ENCODE assay signal across 14 mouse cellular contexts in genomic region chr11:95500836-95501235, GRCm38 (mm10). TPM values are rescaled to one million over a fixed set of nuclear protein-coding genes. Genes with fewer than 3 reads are reported as not detected.
DNase-seq lines count a peak whose midpoint lies in the region; ATAC-seq and TF ChIP-seq lines count a peak whose summit lies in the region.
"Had no signal": no experiment of that assay in that cellular context is flagged by ENCODE, and none has a peak within 500 bp of the region (broad histone marks: within the 10 kb centered on the region; RNA-seq: fewer than 3 reads in every experiment).

No protein-coding gene starts in this region.

- WGBS in hindbrain, embryonic 15.5 days = 26% methylated on average over 3 of the region's 3 CpGs

- H3K9me3 ChIP-seq in hindbrain, embryonic 15.5 days = no peaks in the 10 kb centered on the region
- H3K9me3 ChIP-seq: megakaryocyte, embryonic 14.5 days had no signal

- TF ChIP-seq POLR2A in brain, embryonic 14.5 days (IDR thresholded peaks at IDR 0.05; ENCODE audit: borderline replicate concordance, extremely low read depth, insufficient read depth, insufficient read length, poor library complexity, severe bottlenecking) = no peak

- TF ChIP-seq CTCF in gastrocnemius, adult 2 months (IDR thresholded peaks at IDR 0.05) = no peak
- TF ChIP-seq CTCF in brain, embryonic 14.5 days (IDR thresholded peaks at IDR 0.05; ENCODE audit: borderline replicate concordance, extremely low read depth, insufficient read depth, insufficient read length) = no peak

- H3K27ac ChIP-seq in gastrocnemius, adult 2 months = no peak overlapping the region
- H3K27ac ChIP-seq in hindbrain, embryonic 15.5 days (replicated peaks) = peak overlapping the region; percentile 45

- no peak overlapping the region for H3K4me2 ChIP-seq in hindbrain, embryonic 15.5 days

- no peak for ATAC-seq in hindbrain, embryonic 15.5 days (ENCODE audit: low FRiP score, low read depth)
- ATAC-seq: liver, postnatal 0 days had no signal

- H3K4me3 ChIP-seq in gastrocnemius, adult 2 months = no peak overlapping the region
- H3K4me3 ChIP-seq in hindbrain, embryonic 15.5 days = no peak overlapping the region
- H3K4me3 ChIP-seq: megakaryocyte, embryonic 14.5 days had no signal

- no peaks in the 10 kb centered on the region for H3K27me3 ChIP-seq in hindbrain, embryonic 15.5 days

- H3K36me3 ChIP-seq in hindbrain, embryonic 15.5 days = 0 out of 2 replicates have a peak, but pooled peaks cover 8% of the 10 kb centered on the region

- 0 out of 2 replicates have a peak, but pooled peaks cover 5% of the 10 kb centered on the region for H3K4me1 ChIP-seq in hindbrain, embryonic 15.5 days (replicated peaks)

- intact Hi-C loops in gastrocnemius, adult 2 months (cut with DNase I) = no loop called here

- H3K9ac ChIP-seq in hindbrain, embryonic 15.5 days = no peak overlapping the region
- H3K9ac ChIP-seq: liver, postnatal 0 days had no signal

- DNase-seq in gastrocnemius, adult 2 months = peak; percentile 0
- no peak for DNase-seq in gastrocnemius, postnatal 10 days
- DNase-seq in brain, embryonic 14.5 days (ENCODE audit: low read depth) = peak; percentile 63
- DNase-seq in cerebellum, postnatal 14 days = peak; percentile 68 to 74
- DNase-seq in right cerebral cortex, adult 18-20 months = no peak
- DNase-seq in adrenal gland, postnatal 14 days = no peak
- DNase-seq in adrenal gland, adult 18-20 months (ENCODE audit: low spot score in 2 of 2) = no peak
- DNase-seq: kidney, adult 11 months; liver; liver, postnatal 0 days; lung, postnatal 14 days had no signal

RNA-seq across cellular contexts. Expression of gene Nxph3, which starts 13.5 kb away (rescaled TPM):
- total RNA-seq in gastrocnemius, adult 2 months (2021) = under 1 TPM; 0.20 to 0.23 TPM
- 1 to 10 TPM in 1 of 2 experiments, under 1 TPM in 1; 0.87 to 1.1 TPM for total RNA-seq in gastrocnemius, postnatal 10 days (2021)
- polyA plus RNA-seq in brain, embryonic 14.5 days (2012; rRNA removed) = 9.2 and 15.6 TPM in 2 replicates
- 3.3 and 3.9 TPM in 2 replicates for polyA plus RNA-seq in hindbrain, embryonic 15.5 days (2015; fragmentation: Nextera tagmentation; extraction: Ambion mirVana)
- total RNA-seq in adrenal gland, postnatal 14 days (2021) = 2.6 and 3.8 TPM in 2 replicates
- total RNA-seq in adrenal gland, adult 18-20 months (2021) = 1 to 10 TPM; 2.3 to 9.4 TPM
- total RNA-seq: hematopoietic stem cell, adult 5-6 weeks had no signal
- polyA plus RNA-seq: liver, postnatal 0 days had no signal

Comparison
In these comparisons a context has a peak if more than half of its experiments do, and no peak if none do; other contexts are left out.
1. DNase-seq: peak in gastrocnemius, adult 2 months (single experiment), brain, embryonic 14.5 days (single experiment) and cerebellum, postnatal 14 days (2 of 2); none in gastrocnemius, postnatal 10 days (single experiment), right cerebral cortex, adult 18-20 months (single experiment), adrenal gland, postnatal 14 days (single experiment) and adrenal gland, adult 18-20 months (0 of 2).